Comparison of ENCODE assay signal across 20 mouse cellular contexts in genomic region chr5:27220116-27220515, GRCm38 (mm10).
DNase-seq lines count a peak whose midpoint lies in the region; ATAC-seq and TF ChIP-seq lines count a peak whose summit lies in the region.
"Had no signal": no experiment of that assay in that cellular context is flagged by ENCODE, and none has a peak within 500 bp of the region (broad histone marks: within the 10 kb centered on the region; RNA-seq: fewer than 3 reads in every experiment).

No protein-coding gene starts in this region.

- no peaks in the 10 kb centered on the region for H3K36me3 ChIP-seq in limb, embryonic 14.5 days (ENCODE audit: control insufficient read depth, insufficient read depth, low read length)
- H3K36me3 ChIP-seq in hindbrain, embryonic 10.5 days = no peaks in the 10 kb centered on the region
- no peaks in the 10 kb centered on the region for H3K36me3 ChIP-seq in midbrain, embryonic 10.5 days
- H3K36me3 ChIP-seq: embryonic facial prominence, embryonic 13.5 days; heart, embryonic 13.5 days; hindbrain, embryonic 12.5 days had no signal

- H3K4me2 ChIP-seq in limb, embryonic 14.5 days (replicated peaks; ENCODE audit: low read depth, low read length, severe bottlenecking) = no peak overlapping the region
- H3K4me2 ChIP-seq: embryonic facial prominence, embryonic 13.5 days; heart, embryonic 13.5 days; hindbrain, embryonic 12.5 days had no signal

- H3K27me3 ChIP-seq in limb, embryonic 14.5 days (ENCODE audit: control insufficient read depth, insufficient read depth, low read length) = no peaks in the 10 kb centered on the region
- no peaks in the 10 kb centered on the region for H3K27me3 ChIP-seq in hindbrain, embryonic 10.5 days (ENCODE audit: insufficient read depth, poor library complexity, severe bottlenecking)
- no peaks in the 10 kb centered on the region for H3K27me3 ChIP-seq in midbrain, embryonic 10.5 days (ENCODE audit: low read depth, poor library complexity, severe bottlenecking)
- H3K27me3 ChIP-seq: embryonic facial prominence, embryonic 13.5 days; heart, embryonic 13.5 days; hindbrain, embryonic 12.5 days; Patski had no signal

- ATAC-seq in limb, embryonic 14.5 days (ENCODE audit: low FRiP score, low read depth) = no peak
- ATAC-seq: forebrain, embryonic 14.5 days; hindbrain, embryonic 16.5 days; Patski had no signal

- no peak overlapping the region for H3K9ac ChIP-seq in limb, embryonic 14.5 days (ENCODE audit: low read depth, low read length, severe bottlenecking)
- H3K9ac ChIP-seq: embryonic facial prominence, embryonic 13.5 days; heart, embryonic 13.5 days; hindbrain, embryonic 12.5 days had no signal

- 77% methylated on average over 2 of the region's 2 CpGs for WGBS in limb, embryonic 14.5 days
- WGBS in hindbrain, embryonic 10.5 days = 80% methylated on average over 2 of the region's 2 CpGs
- 84% methylated on average over 2 of the region's 2 CpGs for WGBS in midbrain, embryonic 10.5 days

- no peak overlapping the region for H3K4me3 ChIP-seq in limb, embryonic 14.5 days (replicated peaks; ENCODE audit: low read length)
- no peak overlapping the region for H3K4me3 ChIP-seq in hindbrain, embryonic 10.5 days
- H3K4me3 ChIP-seq in midbrain, embryonic 10.5 days = no peak overlapping the region
- H3K4me3 ChIP-seq: embryonic facial prominence, embryonic 13.5 days; heart, embryonic 13.5 days; hindbrain, embryonic 12.5 days had no signal

- TF ChIP-seq POLR2A in limb, embryonic 14.5 days (IDR thresholded peaks at IDR 0.05; ENCODE audit: borderline replicate concordance, extremely low read depth, insufficient read depth, insufficient read length) = no peak

- H3K27ac ChIP-seq in limb, embryonic 14.5 days (replicated peaks; ENCODE audit: low read depth, low read length) = no peak overlapping the region
- no peak overlapping the region for H3K27ac ChIP-seq in hindbrain, embryonic 10.5 days
- no peak overlapping the region for H3K27ac ChIP-seq in midbrain, embryonic 10.5 days (replicated peaks)
- H3K27ac ChIP-seq: embryonic facial prominence, embryonic 13.5 days; heart, embryonic 13.5 days; hindbrain, embryonic 12.5 days had no signal

- DNase-seq in embryo, embryonic 10 days (ENCODE audit: low spot score) = peak; percentile 7
- DNase-seq in embryo, embryonic 9.5 days (ENCODE audit: extremely low spot score) = no peak
- peak; percentile 1 for DNase-seq in 3T3-L1 (ENCODE audit: low read depth, low spot score)
- peak; percentile 8 for DNase-seq in embryo, embryonic 11.5 days (ENCODE audit: low read depth, low spot score)
- DNase-seq in limb, embryonic 14.5 days (ENCODE audit: low spot score) = peak; percentile 60
- no peak for DNase-seq in hindbrain, embryonic 10.5 days (ENCODE audit: low spot score)
- DNase-seq in midbrain, embryonic 10.5 days (ENCODE audit: low spot score) = no peak
- DNase-seq: adrenal gland, adult 8-10 months; adrenal gland, postnatal 36 days; cerebellum, adult 2 months; cerebellum, postnatal 10 days; gastrocnemius, postnatal 36 days; heart, adult 11 months; heart, postnatal 36 days had no signal

- no peaks in the 10 kb centered on the region for H3K4me1 ChIP-seq in limb, embryonic 14.5 days (ENCODE audit: control insufficient read depth, insufficient read depth, low read length)
- H3K4me1 ChIP-seq in hindbrain, embryonic 10.5 days (replicated peaks) = no peaks in the 10 kb centered on the region
- no peaks in the 10 kb centered on the region for H3K4me1 ChIP-seq in midbrain, embryonic 10.5 days
- H3K4me1 ChIP-seq: embryonic facial prominence, embryonic 13.5 days; heart, embryonic 13.5 days; hindbrain, embryonic 12.5 days had no signal

- no peaks in the 10 kb centered on the region for H3K9me3 ChIP-seq in limb, embryonic 14.5 days (ENCODE audit: control insufficient read depth, low read length)
- H3K9me3 ChIP-seq in hindbrain, embryonic 10.5 days = no peaks in the 10 kb centered on the region
- no peaks in the 10 kb centered on the region for H3K9me3 ChIP-seq in midbrain, embryonic 10.5 days (replicated peaks)
- H3K9me3 ChIP-seq: embryonic facial prominence, embryonic 13.5 days; heart, embryonic 13.5 days; hindbrain, embryonic 12.5 days had no signal

Comparison
In these comparisons a context has a peak if more than half of its experiments do, and no peak if none do; other contexts are left out.
1. DNase-seq: peak in embryo, embryonic 10 days (single experiment), 3T3-L1 (single experiment), embryo, embryonic 11.5 days (single experiment) and limb, embryonic 14.5 days (single experiment); none in embryo, embryonic 9.5 days (single experiment), hindbrain, embryonic 10.5 days (single experiment) and midbrain, embryonic 10.5 days (single experiment).